Mouse (Mus musculus): ENCODE measurements around the gene Eid2. TPM values are rescaled to one million over a fixed set of nuclear protein-coding genes. Genes with fewer than 3 reads are reported as not detected.
"Not testable (repeated sequence)": the region's sequence is repeated elsewhere in the genome, so short reads cannot be mapped to it uniquely, and the experiment has no call there.

Eid2 gene
- 10 to 100 TPM; 13.7 to 19.7 TPM for total RNA-seq (2021)

DNA sequence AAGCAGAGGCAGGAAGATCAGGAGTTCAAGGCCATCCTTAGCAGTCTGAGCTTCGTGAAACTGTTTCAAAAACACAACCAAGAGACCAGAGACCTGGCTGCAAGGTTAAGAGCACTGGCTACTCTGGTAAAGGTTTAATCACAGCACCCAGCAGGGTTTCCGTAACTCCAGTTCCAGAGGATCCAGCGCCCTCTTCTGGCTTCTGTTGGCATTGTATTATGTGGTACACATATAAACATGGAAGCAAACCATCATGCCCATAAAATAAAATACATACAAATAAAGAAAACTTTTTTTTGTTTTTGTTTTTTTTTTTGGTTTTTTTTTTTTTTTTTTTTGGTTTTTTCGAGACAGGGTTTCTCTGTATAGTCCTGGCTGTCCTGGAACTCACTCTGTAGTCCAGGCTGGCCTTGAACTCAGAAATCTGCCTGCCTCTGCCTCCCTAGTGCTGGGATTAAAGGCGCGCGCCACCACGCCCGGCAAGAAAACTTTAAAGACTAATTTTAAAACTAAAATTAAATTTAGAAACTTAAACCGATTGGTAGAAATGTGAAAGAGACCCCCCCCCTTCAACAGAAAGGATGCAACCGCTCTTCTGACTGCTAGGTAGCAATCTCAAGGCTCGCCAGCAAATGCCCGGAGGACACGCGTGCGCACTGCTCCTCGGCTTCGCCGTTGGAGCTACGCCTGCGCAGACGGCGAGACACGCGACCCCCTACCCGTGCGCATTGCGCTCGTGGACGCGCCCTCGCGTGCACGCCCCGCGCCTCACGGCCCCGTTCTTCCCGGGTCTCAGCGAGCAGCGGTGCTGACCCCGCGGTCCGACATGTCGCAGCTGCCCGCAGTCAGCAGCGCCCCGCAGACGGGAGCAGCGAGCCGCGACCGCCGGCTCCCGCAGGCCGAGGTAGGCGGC lies at the start of gene Eid2:
TSS of gene Eid2 (plus strand) at position 753 of the 913 bp plus-strand sequence.
- peak; percentile 88 for DNase-seq

DNA sequence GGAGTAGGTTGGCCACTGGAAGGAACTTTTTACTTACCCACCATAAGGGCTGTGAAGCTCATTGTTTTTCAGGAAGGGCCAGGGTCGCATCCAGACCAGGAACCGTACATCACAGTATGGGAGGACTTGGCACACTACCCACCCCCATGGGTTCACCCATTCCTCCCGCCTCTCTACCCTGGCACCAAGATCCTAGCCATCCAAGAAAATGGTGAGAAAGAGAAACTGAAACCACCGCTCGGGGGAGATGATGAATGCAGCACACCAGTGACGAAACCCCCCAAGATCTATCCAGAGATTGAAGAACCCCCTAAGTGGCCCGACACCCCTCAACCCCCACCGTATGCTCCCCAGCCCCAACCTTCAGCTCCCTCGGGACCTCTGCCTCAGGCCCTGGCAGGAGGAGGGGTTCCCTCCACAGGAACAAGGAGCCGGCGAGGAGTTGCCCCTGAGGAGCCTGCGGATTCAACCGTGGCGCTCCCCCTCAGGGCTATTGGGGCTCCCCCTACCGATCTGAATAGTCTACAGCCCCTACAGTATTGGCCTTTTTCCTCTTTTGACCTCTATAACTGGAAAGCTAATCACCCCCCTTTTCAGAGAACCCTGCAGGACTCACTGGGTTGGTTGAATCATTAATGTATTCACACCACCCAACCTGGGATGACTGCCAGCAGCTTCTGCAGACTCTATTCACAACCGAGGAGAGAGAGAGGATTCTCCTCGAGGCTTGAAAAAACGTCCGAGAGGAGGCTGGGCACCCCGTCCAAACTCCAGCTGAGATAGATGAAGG lies 48.5 kb upstream of the Eid2 start:
- DNase-seq: peak; percentile 25

DNA sequence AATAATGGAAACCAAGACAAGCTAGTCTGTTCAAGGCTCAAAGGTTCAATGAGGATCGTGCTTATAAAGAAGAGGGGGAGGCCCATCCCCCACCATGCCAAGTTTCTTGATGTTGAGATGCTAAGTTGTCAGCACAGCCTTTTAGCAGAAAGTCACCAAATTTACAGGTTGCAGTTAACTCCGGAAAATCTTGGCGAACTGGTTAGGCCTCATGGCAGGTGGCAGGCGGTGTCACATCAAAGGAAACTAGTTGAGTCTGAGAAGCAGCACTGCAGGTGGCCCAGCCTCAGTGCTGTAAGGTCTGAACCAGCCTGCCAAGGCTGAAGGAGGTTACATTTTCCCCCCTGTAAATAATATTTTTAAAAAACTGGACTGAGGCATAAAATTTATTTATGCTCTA lies 40.8 kb upstream of the Eid2 start:
- DNase-seq: not testable (repeated sequence)

DNA sequence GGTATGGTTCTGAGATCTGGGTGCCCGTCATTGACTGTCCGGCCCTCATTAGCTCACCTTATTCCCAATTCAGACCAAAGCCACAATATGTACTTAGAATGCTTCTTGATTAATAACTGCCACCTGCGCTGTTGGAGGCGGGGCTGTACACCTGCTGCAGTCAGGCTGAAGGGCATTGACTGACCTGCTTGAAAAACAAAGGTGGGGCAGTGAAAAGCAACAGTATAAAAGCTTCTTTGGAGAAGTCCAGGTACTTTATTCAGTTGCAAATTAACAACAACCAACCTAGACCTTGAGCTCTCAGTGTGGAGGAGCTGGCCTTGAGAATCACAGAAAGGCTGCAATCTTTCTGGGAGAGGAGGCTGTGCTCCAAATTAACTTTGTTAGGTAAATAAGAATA lies 40.3 kb upstream of the Eid2 start:
- not testable (repeated sequence) for DNase-seq

DNA sequence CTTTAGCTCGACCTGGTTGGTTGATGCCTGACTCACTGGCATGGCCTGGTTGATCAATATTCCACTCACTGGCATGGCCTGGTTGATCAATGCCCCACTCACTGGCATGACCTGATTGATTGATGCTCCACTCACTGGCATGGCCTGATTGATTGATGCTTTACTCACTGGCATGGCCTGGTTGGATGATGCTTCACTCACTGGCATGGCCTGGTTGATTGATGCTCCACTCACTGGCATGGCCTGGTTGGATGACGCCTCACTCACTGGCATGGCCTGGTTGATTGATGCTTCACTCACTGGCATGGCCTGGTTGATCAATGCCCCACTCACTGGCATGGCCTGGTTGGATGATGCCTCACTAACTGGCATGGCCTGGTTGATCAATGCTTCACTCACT lies 23.7 kb upstream of the Eid2 start:
- DNase-seq: not testable (repeated sequence)

DNA sequence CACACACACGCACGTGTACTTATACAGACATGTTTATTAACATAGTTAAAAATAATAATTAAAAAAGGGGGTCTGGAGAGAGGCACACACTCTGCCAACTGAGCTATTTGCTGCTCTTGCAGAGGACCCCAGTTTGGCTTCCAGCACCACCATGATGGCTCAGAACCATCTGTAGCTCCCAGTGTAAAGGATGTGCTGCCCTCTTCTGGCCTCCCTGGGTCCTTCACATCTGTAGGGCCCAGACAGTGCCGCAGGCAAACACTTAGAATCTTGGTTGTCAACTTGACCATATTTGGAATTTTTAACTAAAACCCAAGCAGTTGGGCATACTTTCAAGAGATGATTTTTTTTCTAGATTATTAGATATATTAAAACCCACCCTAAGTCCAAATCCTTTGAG lies 18.7 kb upstream of the Eid2 start:
- no peak for DNase-seq

DNA sequence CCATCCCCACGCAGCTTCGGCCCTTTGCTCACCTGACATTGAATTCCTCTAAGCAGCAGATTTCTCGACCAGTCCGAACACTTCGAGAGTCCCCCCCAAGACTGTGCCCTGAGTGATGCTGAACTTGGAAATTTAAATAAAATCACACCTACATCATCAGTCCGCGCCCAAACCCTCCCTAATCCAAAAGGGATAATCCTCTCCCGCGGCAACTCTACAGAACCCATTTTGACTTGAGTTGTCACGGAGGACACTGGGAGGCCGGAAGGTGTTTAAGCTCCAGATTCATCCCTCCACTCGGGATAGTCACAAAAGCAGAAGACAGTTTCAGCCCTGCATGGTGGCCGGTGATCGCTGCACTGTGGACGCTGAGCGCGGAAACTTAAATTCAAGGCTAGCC lies 15.7 kb upstream of the Eid2 start:
- DNase-seq: no peak

DNA sequence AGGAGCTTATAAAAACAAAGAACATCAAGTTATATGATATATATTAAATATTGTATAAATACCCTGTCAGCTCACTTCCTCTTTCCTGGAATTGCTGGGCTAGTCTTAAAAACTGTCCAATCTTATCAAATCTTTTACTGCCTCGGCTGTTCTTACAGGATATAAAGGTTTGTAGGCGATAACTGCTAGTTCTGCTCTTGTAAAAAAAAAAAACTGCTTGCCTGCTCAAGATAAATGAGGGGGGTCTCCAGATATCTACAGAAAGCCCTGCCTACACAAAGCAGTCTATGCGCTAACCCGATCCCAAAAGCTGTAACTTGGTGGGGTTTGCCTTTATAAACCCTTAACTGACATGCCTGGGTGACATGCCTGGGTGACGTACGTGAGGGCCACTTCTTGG lies 13.1 kb upstream of the Eid2 start:
- no peak for DNase-seq

DNA sequence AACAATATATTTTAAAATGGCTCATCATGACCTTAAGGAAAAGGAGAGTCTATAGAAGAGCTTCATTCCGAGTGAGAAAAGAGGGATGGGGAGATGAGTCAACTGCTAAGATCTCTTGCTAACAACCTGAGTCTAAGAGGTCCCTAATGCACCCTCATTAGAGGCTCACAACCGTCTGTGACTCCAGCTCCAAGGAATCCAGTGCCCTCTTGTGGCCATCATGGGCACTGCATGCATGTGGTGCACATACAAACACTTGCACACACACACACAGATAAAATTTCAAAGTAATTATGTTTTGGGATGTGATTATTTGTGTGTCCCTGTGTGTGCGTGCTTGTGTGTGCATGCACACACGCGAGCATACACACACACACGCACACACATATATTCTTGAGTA lies 12.2 kb upstream of the Eid2 start:
- no peak for DNase-seq

DNA sequence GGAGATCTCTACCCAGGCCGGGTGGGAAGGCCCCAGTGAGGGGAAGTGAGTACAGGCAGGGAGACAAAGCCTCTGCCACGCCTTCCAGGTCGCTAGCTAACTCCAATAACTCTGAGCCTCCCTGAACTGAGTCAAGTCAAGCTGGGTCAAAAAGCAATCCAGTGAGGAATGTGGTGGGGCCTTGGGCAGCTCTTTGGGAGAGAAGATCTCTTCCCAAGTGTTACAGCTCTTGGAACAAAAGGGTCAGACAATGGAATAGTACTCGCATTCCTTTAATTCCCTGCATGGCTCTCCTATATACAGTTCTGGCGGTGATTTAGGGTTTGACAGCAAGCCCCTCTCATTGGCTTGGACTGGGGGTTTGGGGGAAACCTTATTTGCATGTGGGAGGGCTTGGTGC lies 4.8 kb upstream of the Eid2 start:
- no peak for DNase-seq

DNA sequence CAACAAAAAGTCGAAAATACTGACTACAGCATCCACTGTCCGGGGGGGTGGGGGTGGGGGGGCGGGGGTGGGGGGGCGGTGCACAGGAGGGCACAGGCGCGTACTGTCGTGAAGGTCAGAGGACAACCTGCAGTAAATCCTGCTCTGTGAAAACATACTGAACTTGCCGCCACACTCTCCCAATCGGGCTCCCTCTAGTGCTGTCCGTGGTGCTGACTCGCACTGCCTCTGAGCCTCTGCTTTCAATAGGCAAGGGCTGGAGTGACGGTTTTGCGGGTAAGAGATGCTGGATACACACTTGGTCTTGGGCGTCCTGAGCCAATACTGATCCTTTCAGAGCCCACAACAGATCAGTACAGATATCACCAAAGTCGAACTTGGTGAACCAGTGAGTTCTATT lies 3.9 kb upstream of the Eid2 start:
- DNase-seq: peak; percentile 88

DNA sequence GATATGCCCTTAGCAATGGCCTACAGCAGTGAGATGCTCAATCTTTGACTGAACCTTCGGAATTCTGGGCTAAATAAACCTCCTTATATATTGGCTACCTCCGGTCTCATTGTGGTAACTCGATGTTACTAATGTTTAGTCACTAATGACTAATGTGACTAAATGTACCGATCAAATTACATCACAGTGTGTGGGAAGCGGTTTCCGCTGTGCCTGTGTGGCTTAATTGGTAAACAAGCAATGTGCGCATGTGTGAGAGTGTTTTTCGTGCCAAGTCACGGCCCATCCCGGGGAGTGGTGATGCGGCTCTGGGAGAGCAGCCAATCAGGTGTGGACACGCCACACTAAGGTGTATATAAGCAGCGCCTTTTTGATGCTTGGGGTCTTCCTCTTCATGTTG lies 2.3 kb upstream of the Eid2 start:
- no peak for DNase-seq

DNA sequence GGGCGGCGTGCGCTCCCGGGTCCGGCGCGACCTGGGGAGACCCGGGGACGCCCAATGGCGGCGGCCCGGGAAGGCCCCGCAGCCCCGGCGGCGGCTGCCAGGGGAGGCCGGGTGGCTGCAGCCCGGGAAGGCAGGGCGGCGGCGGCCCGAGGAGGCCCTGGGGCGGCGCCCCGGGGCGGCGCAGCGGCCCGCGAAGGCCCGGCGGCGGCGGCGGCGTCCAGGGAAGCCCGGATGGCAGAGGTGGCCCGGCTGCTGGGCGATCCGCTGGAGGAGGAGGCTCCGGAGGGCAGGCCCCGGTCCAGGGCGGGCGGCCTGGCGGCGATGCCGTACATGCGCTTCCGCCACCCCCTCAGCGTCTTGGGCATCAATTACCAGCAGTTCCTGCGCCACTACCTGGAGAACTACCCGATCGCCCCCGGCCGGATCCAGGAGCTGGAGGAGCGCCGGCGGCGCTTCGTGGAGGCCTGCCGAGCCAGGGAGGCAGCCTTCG lies 406 bp downstream of the Eid2 start:
- peak; percentile 64 for DNase-seq

DNA sequence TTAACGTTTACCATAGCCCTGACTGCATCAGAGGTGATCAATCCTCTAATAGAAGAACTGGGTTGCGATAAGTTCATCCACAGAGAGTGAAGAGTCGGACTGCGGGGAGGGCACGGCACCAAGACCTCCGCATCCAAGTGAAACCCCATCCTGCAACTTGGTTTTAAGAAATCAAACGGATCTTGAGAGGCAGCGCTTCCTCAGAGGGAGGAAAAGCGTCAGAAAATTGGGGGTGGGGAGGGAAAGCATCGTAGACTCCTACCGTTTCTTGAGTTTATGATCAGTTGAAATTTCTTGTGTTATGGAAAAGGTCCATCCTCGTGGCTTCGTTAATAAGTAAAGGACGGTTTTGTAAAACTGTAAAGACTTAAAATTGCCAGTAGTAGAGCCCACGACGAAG lies 895 bp downstream of the Eid2 start:
- DNase-seq: no peak

DNA sequence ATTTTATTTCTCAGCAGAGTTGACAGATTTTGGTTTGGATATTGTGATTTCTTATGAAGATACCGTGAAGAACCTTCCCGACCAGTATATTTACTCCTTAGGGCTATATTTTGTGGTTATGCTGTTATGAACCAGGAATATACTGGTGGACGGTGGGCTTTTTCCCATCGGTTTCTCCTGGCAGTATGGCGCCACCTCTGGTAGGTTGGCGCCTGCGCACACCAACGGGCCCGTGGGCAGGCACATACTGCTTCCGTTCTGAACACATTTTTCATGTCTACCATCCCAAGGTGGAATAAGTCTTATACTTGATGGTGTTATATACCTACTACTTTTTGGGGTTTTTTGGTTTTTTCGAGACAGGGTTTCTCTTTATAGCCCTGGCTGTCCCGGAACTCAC lies 1.7 kb downstream of the Eid2 start:
- DNase-seq: no peak

DNA sequence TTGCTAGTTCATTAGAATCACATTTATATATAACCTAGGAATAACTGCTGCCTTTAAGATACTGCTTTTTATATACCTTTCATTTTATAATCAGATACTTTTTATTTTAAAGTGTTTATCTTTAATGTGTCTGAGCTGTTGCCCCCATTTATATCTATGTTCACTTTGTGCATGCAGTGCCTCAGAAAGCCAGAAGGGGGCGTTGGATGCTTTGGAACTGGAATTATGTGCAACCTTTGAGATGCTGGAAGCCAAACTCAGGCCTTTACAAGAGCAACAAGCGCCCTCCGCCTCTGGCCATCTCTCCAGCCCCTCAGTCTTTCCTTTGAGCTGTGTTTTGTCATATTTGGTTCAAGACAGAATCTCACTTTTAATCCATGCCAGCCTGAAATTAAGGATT lies 4.1 kb downstream of the Eid2 start:
- no peak for DNase-seq

DNA sequence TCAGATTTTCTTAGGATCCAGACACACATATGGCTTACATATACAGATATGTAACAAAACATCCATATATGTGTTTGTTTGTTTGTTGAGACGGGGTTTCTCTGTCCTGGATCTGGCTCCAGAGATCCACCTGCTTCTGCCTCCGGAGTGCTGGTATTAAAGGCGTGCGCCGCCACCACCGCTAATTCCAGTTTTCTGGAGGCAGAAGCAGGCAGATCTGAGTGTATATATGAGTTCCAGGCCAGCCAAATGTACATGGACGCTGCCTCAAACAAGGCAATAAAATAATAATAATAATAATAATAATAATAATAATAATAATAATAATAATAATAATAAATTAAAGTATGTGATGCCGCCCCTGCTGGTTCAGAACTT lies 9.5 kb downstream of the Eid2 start:
- DNase-seq: no peak

DNA sequence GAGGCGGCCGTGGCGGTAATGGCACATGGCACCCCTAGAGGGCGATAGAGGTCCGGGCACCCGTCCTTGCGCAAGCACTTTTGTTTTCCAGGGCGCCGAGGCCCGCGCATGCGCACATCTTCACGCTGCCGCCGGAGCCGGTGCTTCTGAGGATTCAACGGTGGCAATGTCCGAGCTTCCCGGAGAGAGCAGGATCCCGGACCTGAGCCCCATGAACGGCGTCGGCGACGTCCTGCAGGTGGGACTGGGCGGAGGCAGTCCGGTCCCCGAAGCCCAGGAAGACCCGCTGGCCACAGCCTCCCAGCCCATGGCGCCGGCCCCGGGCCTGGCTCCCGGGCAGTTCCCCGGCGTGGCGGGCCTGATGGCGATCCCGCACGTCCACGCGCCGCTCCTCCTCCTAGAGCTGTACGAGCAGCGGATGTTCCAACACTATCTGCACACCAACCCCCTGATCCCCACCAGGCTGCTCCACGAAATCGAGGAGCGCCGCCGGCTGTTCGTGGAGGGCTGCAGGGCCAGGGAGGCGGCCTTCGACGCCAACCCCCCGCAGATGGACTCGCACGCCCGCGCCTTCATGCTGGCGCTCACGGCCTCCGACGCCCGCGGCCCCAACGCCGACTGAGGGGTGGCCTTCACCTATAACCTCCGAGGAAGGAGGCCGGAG lies 10.1 kb downstream of the Eid2 start, which contains the start of gene Eid2b:
TSS of gene Eid2b (plus strand) at position 125 of the 664 bp plus-strand sequence.
- peak; percentile 98 for DNase-seq

DNA sequence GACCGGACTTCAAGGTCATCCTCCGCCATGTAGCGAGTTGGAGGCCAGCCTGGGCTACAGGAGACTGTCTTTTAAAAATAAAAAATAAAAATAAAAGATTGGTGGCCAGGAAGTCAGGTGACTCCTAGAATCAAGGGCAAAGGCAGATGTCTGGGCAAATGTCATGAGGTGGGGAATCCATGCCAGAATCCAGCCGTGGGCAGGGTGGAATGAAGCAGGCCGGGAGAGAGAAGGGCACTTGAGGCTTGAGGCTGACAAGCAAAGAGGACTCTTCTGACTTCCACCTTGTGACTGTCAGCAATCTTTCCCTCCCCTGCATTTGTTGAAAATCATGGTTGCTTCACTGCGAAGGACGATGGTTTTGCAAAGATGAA lies 10.6 kb downstream of the Eid2 start:
- no peak for DNase-seq

DNA sequence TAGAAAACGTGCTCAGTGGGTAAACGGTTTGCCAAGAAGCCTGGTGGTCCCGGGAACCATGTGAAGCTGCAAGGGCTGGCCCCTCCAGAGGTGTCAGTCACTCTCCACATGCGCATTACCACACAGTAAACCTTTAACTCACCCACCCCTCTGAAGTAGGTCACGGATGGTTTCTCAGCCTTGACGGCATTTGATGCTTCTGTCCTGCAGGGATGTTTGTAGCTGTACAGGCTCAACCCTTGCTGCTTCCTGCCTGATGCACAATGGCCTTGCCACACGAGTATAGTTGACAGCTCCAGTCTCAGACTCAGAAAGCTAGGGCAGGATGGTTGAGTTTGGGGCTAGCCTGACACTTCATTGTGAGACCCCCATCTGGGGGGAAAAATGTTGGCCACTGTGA lies 12.9 kb downstream of the Eid2 start:
- no peak for DNase-seq

DNA sequence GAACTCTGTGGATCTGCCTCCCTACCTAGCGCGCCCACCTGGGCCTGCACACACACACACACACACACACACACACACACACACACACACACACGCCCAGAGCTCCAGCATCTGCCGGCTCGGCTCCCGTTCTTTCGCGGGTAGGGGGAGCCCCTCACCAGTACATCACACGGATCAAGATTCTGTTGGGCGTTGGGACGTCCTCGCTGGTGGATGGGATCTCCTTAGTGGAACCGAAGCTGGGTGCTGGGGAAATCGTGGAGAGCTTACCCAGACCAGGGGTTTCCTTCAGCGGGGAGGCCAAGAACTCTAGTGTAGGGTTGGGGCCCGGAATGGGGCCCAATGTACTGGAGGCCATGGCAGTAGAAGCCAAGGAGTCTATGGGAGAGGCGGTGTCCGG lies 22.5 kb downstream of the Eid2 start:
- DNase-seq: no peak

DNA sequence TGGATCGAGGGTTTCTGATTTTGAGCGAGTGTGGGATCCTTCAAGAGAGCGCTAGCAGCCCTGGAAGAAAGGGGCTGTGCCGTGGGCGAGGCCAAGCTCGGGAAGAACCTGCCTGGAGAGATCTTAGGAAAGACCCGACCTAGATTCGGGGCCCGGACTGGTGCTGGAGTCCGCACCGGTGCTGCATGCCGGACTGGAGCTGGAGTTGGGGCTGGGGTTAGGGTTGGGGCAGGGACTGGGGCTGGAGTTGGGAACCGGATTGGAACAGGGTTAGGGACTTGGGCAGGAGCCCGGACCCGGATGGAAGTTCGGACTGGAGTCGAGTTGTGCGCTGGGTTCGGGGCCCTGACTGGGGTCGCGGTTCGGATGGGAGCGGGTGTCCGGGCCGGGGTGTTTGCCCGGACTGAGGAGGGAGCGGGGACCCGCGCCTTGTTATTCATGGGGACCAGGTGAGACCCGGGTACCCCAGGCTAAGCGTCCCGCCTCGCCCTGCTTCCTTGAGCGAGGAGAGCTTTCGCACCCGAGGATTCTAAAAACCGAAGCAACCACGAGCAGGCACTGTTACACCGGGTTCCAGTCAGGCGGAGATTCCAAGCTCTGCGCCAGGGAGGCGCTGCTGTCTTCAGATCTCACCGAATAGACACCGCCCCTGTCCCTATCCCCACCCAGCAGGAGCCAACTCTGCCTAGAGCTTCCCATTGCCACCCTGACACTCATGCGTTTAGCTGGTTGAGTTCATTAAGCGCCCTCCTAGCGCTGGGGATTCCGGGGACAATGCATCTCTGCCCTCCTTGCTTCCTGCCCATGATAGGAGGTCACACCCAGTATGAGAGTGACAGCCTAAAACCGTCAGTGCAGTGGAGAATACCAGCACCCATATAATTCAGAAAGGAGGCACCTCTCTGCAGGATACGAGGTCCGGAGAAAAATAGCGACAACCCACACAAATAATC lies 23.2 kb downstream of the Eid2 start, which contains the start of gene Selenov:
TSS of gene Selenov (minus strand) at position 549 of the 953 bp plus-strand sequence.
- no peak for DNase-seq

All from heart, postnatal 4 days (tissue).